Mouse (Mus musculus) midbrain, postnatal 0 days (tissue): ENCODE results near the gene Il1rap. TPM values are rescaled to one million over a fixed set of nuclear protein-coding genes. Genes with fewer than 3 reads are reported as not detected.

Experiments used
- ATAC-seq: fragments of 200-750 bp; cut with Nextera tagmentation; 2 replicates; pipeline ENCODE4 v1.8.0; 2017; ENCODE audit warnings: moderate number of reproducible peaks, mild to moderate bottlenecking, moderate TSS enrichment, moderate library complexity; ENCODE audit not compliant: low FRiP score
- DNase-seq: peaks from one replicate; pipeline ENCODE4 v3.0.0-alpha.2; 2015; ENCODE audit warnings: low spot score
- H3K27ac ChIP-seq: fragments of 300-500 bp; sonication (generic); 2 replicates; pipeline ENCODE4 v1.5.1; 2014; ENCODE audit warnings: low read depth, mild to moderate bottlenecking, low read length, mixed read lengths
- H3K27me3 ChIP-seq: fragments of 300-500 bp; sonication (generic); 2 replicates; pipeline ENCODE4 v1.6.1; 2014; ENCODE audit warnings: low read length, control low read depth, mixed read lengths; ENCODE audit not compliant: insufficient read depth
- H3K36me3 ChIP-seq: fragments of 300-500 bp; sonication (generic); 2 replicates; pipeline ENCODE4 v1.6.1; 2014; ENCODE audit warnings: low read length, control low read depth, mixed read lengths; ENCODE audit not compliant: insufficient read depth
- H3K4me1 ChIP-seq: fragments of 300-500 bp; sonication (generic); 2 replicates; pipeline ENCODE4 v1.6.1; 2014; ENCODE audit warnings: mild to moderate bottlenecking, control low read depth, antibody characterized with exemption, low read length, mixed read lengths; ENCODE audit not compliant: insufficient read depth
- H3K4me2 ChIP-seq: fragments of 300-500 bp; sonication (generic); 2 replicates; pipeline ENCODE4 v1.6.1; 2014; ENCODE audit warnings: low read depth, mild to moderate bottlenecking, low read length, mixed read lengths; ENCODE audit not compliant: poor library complexity, severe bottlenecking
- H3K4me3 ChIP-seq: fragments of 300-500 bp; sonication (generic); 2 replicates; pipeline ENCODE4 v1.5.1; 2014; ENCODE audit warnings: low read depth, mild to moderate bottlenecking, low read length, moderate library complexity
- H3K9ac ChIP-seq: fragments of 300-500 bp; sonication (generic); replicated peaks from 2 replicates; pipeline ENCODE4 v1.6.1; 2014; ENCODE audit warnings: mild to moderate bottlenecking, low read length, moderate library complexity, mixed read lengths; ENCODE audit not compliant: poor library complexity, severe bottlenecking
- H3K9me3 ChIP-seq: fragments of 300-500 bp; sonication (generic); 2 replicates; pipeline ENCODE4 v1.6.1; 2016; ENCODE audit warnings: low read length, control low read depth
- CTCF ChIP-seq: IDR thresholded peaks from 2 replicates; pipeline ENCODE4 v1.5.1; 2016; ENCODE audit warnings: antibody characterized with exemption, mild to moderate bottlenecking
- WGBS: fragments of 180-500 bp; shearing (Covaris S2); extraction: QIAGEN DNeasy Blood & Tissue Kit; methylation state at CpG from one replicate; pipeline ENCODE4 v1.1.7; 2014; 5-methylcytosine and 5-hydroxymethylcytosine counted together
- polyA plus RNA-seq: library from polyadenylated mRNA; unstranded; fragments of >200 nt; fragmentation: Nextera tagmentation; extraction: Ambion mirVana; gene quantifications from 2 replicates; pipeline ENCODE4 v1.2.1, GENCODE M21; 2015
- total RNA-seq: library from RNA; depleted of rRNA; stranded (reverse); fragments of >200 nt; gene quantifications from 2 replicates; pipeline ENCODE4 v1.2.3, GENCODE M21; 2014

Il1rap gene
- total and polyA plus RNA-seq, 2 experiments from 2014 or later = 7.9 to 10.5 TPM

- DNase-seq (peak; percentile 35), ATAC-seq (peak; percentile 32)
- Histone ChIP-seq H3K36me3 (no peaks in the 10 kb centered on the region), H3K4me2 (peak overlapping the region; percentile 87), H3K4me1 (no peaks in the 10 kb centered on the region), H3K27me3 (no peaks in the 10 kb centered on the region), H3K4me3 (peak overlapping the region; percentile 66), H3K27ac (peak overlapping the region; percentile 26; the same call in 1 of the 2 replicates), H3K9ac (peak overlapping the region; percentile 62), H3K9me3 (no peaks in the 10 kb centered on the region)
- TF ChIP-seq CTCF = no peak
- 3% methylated on average over 16 of the region's 16 CpGs for WGBS
These were observed 441 bp downstream of the Il1rap start for GRCm38 (mm10) chr16:26581913-26582376.

DNA sequence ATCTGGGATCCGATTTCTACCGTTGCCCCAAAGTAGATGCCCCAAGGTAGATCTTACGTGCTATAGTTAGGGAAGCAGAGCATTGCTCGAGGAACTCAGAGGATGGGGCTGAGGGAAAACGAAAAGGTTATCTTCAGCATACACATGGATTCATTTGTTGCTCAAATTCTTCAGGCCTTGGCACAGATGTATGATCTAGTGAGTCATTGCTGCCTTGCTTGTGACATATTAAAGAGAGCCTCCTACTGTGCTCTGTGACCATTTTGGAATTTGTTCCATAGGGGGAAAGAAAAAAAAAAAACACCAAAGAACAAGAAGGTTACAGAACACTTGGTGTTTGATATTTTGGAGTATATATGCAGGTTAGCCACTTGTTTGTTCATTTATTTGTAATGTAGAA lies 4.3 kb downstream of the Il1rap start:
- 88% methylated on average over 5 of the region's 5 CpGs for WGBS
- Histone ChIP-seq H3K9me3 (no peaks in the 10 kb centered on the region), H3K4me3 (no peak overlapping the region), H3K27ac (no peak overlapping the region), H3K4me1 (no peaks in the 10 kb centered on the region), H3K9ac (no peak overlapping the region), H3K36me3 (no peaks in the 10 kb centered on the region), H3K4me2 (no peak overlapping the region), H3K27me3 (no peaks in the 10 kb centered on the region)
- no peak for DNase-seq
- ATAC-seq = no peak
- no peak for TF ChIP-seq CTCF

- no peak for TF ChIP-seq CTCF
- H3K27ac ChIP-seq = no peak overlapping the region
- no peaks in the 10 kb centered on the region for H3K4me1 ChIP-seq
- H3K36me3 ChIP-seq = no peaks in the 10 kb centered on the region
- H3K9ac ChIP-seq = no peak overlapping the region
- DNase-seq (no peak), ATAC-seq (no peak)
- H3K4me2 ChIP-seq = no peak overlapping the region
- H3K27me3 ChIP-seq = no peaks in the 10 kb centered on the region
- WGBS = 84% methylated on average over 4 of the region's 4 CpGs
- H3K9me3 ChIP-seq = no peaks in the 10 kb centered on the region
- H3K4me3 ChIP-seq = no peak overlapping the region
These were observed 9.5 kb downstream of the Il1rap start for GRCm38 (mm10) chr16:26590897-26591570.

DNA sequence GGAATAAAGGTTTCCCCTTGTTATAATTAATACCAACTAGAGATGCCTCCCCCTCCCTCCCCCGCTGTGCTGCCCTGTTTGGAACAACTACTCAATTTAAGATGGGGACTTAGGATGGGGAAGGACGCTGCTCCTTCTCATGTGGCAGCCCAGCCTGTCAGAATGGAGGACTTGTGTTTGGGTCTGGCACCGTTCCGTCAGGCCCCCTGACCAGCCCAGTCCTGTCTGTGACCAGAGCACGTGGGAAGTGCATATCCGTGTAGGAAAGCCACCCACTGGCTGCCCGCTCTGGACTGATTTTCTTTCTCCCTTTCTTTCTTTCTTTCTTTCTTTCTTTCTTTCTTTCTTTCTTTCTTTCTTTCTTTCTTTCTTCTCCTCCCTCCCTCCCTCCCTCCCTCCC lies 14.9 kb downstream of the Il1rap start:
- ATAC-seq (0 out of 2 replicates have a peak, but pooled peaks have one; percentile 52), DNase-seq (no peak)
- TF ChIP-seq CTCF = no peak
- 43% methylated on average over 7 of the region's 7 CpGs for WGBS
- no peak overlapping the region for H3K27ac ChIP-seq
- H3K4me2 ChIP-seq = no peak overlapping the region
- H3K36me3 ChIP-seq = no peaks in the 10 kb centered on the region
- no peaks in the 10 kb centered on the region for H3K27me3 ChIP-seq
- H3K9ac ChIP-seq = no peak overlapping the region
- no peaks in the 10 kb centered on the region for H3K4me1 ChIP-seq
- H3K9me3 ChIP-seq = no peaks in the 10 kb centered on the region
- no peak overlapping the region for H3K4me3 ChIP-seq

DNA sequence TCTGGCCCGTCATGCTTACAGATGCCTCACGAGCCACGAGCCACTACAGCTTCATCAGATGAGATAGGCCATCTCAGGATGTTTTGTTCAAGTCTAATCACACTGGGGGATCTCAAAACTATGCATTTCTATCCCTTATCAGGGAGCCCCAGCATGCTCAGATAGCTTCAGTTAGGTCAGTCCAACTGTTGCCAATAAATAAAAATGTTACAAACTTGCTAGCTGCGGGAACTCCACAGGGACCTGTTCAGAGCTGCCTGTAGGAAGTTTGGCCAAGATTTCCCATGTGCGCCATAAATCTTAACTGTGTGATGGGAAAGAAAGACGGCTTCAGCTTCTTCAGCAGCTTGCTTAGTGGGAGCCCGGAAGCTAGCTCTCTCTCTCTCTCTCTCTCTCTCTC lies 15.8 kb downstream of the Il1rap start:
- WGBS = 54% methylated on average over 7 of the region's 7 CpGs
- H3K9ac ChIP-seq = no peak overlapping the region
- no peak overlapping the region for H3K4me2 ChIP-seq
- no peaks in the 10 kb centered on the region for H3K27me3 ChIP-seq
- DNase-seq (peak; percentile 40), ATAC-seq (no peak)
- H3K4me1 ChIP-seq = no peaks in the 10 kb centered on the region
- no peak overlapping the region for H3K4me3 ChIP-seq
- H3K27ac ChIP-seq = no peak overlapping the region
- no peaks in the 10 kb centered on the region for H3K36me3 ChIP-seq
- TF ChIP-seq CTCF = no peak
- no peaks in the 10 kb centered on the region for H3K9me3 ChIP-seq

DNA sequence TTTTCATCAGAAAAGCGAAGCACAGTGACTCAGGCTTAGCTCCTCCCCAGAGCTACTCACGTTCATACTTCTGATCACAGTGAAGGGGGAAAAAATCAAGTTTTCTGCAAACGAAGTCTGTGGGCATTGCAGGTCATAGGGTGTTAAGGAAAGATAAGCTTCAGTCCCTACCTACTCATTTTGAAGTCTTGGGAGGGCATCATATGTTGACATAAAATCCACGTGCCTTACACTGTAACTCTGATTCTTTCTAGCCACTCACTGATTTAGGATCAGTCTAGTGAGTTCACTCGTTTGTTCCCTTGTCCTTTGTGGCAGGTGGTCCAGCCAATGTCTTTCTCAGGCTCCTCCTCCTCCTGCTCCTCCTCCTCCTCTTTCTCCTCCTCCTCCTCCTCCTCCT lies 17.1 kb downstream of the Il1rap start:
- H3K4me2 ChIP-seq = no peak overlapping the region
- H3K4me1 ChIP-seq = no peaks in the 10 kb centered on the region
- no peak for ATAC-seq
- H3K27me3 ChIP-seq = no peaks in the 10 kb centered on the region
- DNase-seq = no peak
- no peak overlapping the region for H3K4me3 ChIP-seq
- H3K27ac ChIP-seq = no peak overlapping the region
- 80% methylated on average over 5 of the region's 5 CpGs for WGBS
- TF ChIP-seq CTCF = no peak
- no peaks in the 10 kb centered on the region for H3K36me3 ChIP-seq
- H3K9ac ChIP-seq = no peak overlapping the region
- H3K9me3 ChIP-seq = no peaks in the 10 kb centered on the region
